Mouse (Mus musculus) spleen, adult 2 months (tissue): Measurements from ENCODE around the gene Rbpjl. TPM values are rescaled to one million over a fixed set of nuclear protein-coding genes. Genes with fewer than 3 reads are reported as not detected.
A peak's percentile ranks its signal among the peaks of the same experiment; 100 is the strongest.

Experiments used
- DNase-seq, 2 experiments: peaks; one replicate each; pipeline versions ENCODE4 v3.0.0 to v3.0.0-alpha.2; 2012 to 2021; ENCODE audit warnings: low spot score in 2 of 2, low read depth in 1 of 2
- H3K27ac ChIP-seq: fragments of 200-500 bp; 2 replicates; pipeline ENCODE4 v1.5.1; 2012; ENCODE audit warnings: low read length, inconsistent platforms; ENCODE audit not compliant: insufficient read depth
- H3K27me3 ChIP-seq: fragments of 200-500 bp; 2 replicates; pipeline ENCODE4 v1.6.1; 2012; ENCODE audit warnings: mild to moderate bottlenecking, moderate library complexity, low read length, inconsistent platforms; ENCODE audit not compliant: control insufficient read depth, insufficient read depth
- H3K36me3 ChIP-seq: fragments of 200-500 bp; 2 replicates; pipeline ENCODE4 v1.6.1; 2012; ENCODE audit warnings: mild to moderate bottlenecking, low read length, inconsistent platforms; ENCODE audit not compliant: control insufficient read depth, insufficient read depth
- H3K4me1 ChIP-seq: fragments of 200-500 bp; 2 replicates; pipeline ENCODE4 v1.6.1; 2011; ENCODE audit warnings: inconsistent platforms; ENCODE audit not compliant: control insufficient read depth, insufficient read depth, insufficient read length
- H3K4me3 ChIP-seq: fragments of 200-500 bp; 2 replicates; pipeline ENCODE4 v1.5.1; 2011; ENCODE audit warnings: mild to moderate bottlenecking, inconsistent platforms; ENCODE audit not compliant: insufficient read depth, insufficient read length; ENCODE audit errors: extremely low read depth
- CTCF ChIP-seq: fragments of 200-500 bp; IDR thresholded peaks from 2 replicates; pipeline ENCODE4 v1.5.1; 2011; ENCODE audit warnings: mild to moderate bottlenecking, inconsistent platforms; ENCODE audit not compliant: insufficient read depth, insufficient read length, insufficient replicate concordance; ENCODE audit errors: extremely low read depth
- POLR2A ChIP-seq: fragments of 200-500 bp; IDR thresholded peaks from 2 replicates; pipeline ENCODE4 v1.6.1; 2011; ENCODE audit warnings: low read depth, low read length, inconsistent platforms
- WGBS: fragments of 180-500 bp; shearing (Covaris S2); methylation state at CpG from one replicate; pipeline ENCODE4 v1.1.7; 2018; 5-methylcytosine and 5-hydroxymethylcytosine counted together
- polyA plus RNA-seq: library from polyadenylated mRNA; depleted of rRNA; stranded (reverse); fragments of >200 nt; gene quantifications from 2 replicates; pipeline ENCODE4 v1.2.3, GENCODE M21; 2012; rRNA removed

Rbpjl gene
- polyA plus RNA-seq, 1 experiment: 19.0 TPM

GRCm38 (mm10) chr2:164456864-164457300 is 53.9 kb downstream of the Rbpjl start, which contains the start of gene Sys1:
Gene Sys1 (plus strand): TSS chr2:164456964.
- no peaks in the 10 kb centered on the region for H3K27me3 ChIP-seq
- peak in 1 of 2 experiments; percentile 24 for DNase-seq
- no peak for TF ChIP-seq POLR2A
- TF ChIP-seq CTCF: no peak
- H3K4me3 ChIP-seq: peak within 1 kb of the TSS; percentile 45; the same call in 1 of the 2 replicates
- H3K36me3 ChIP-seq: no peaks in the 10 kb centered on the region
- no peak within 1 kb of the TSS for H3K27ac ChIP-seq
- H3K4me1 ChIP-seq: peaks cover 13% of the 10 kb centered on the region; the same call in 1 of the 2 replicates
- 23% methylated on average over 7 of the region's 7 CpGs for WGBS

- Histone ChIP-seq H3K27ac (no peak overlapping the region), H3K4me3 (no peak overlapping the region), H3K36me3 (no peaks in the 10 kb centered on the region; the same call in 1 of the 2 replicates), H3K27me3 (no peaks in the 10 kb centered on the region), H3K4me1 (peaks cover 15% of the 10 kb centered on the region; the same call in 1 of the 2 replicates)
- WGBS: 49% methylated on average over 7 of the region's 7 CpGs
- DNase-seq: no peak
- TF ChIP-seq POLR2A (no peak), CTCF (no peak)
Measured at GRCm38 (mm10) chr2:164457942-164458341, 55.0 kb downstream of the Rbpjl start.

- Histone ChIP-seq H3K36me3 (peaks cover 4% of the 10 kb centered on the region), H3K27ac (peak overlapping the region; percentile 30), H3K27me3 (no peaks in the 10 kb centered on the region), H3K4me3 (no peak overlapping the region), H3K4me1 (peaks cover 15% of the 10 kb centered on the region; the same call in 1 of the 2 replicates)
- DNase-seq: no peak
- 21% methylated on average over 8 of the region's 8 CpGs for WGBS
- TF ChIP-seq POLR2A: no peak
- TF ChIP-seq CTCF: no peak
Measured at GRCm38 (mm10) chr2:164458535-164458934, 55.6 kb downstream of the Rbpjl start.

GRCm38 (mm10) chr2:164460745-164461551 is 58.0 kb downstream of the Rbpjl start, which contains the start of gene Gm20458:
Gene Gm20458 (plus strand): TSS chr2:164460967.
- Histone ChIP-seq H3K4me1 (peaks cover 15% of the 10 kb centered on the region; the same call in 1 of the 2 replicates), H3K4me3 (peak within 1 kb of the TSS; percentile 73), H3K27me3 (no peaks in the 10 kb centered on the region), H3K27ac (peak within 1 kb of the TSS; percentile 62), H3K36me3 (peaks cover 21% of the 10 kb centered on the region)
- DNase-seq: peak; percentile 94
- TF ChIP-seq CTCF (peak; percentile 57; the same call in 1 of the 2 replicates), POLR2A (peak; percentile 39; the same call in 1 of the 2 replicates)
- under 1% methylated on average over 73 of the region's 79 CpGs for WGBS

Other genes with a start within 250 kb of the Rbpjl start
- 0.12 and 0.14 TPM in 2 replicates for gene Kcns1, start 232.0 kb upstream of the Rbpjl start, polyA plus RNA-seq
- gene Wfdc5, start 220.4 kb upstream of the Rbpjl start, polyA plus RNA-seq: not detected in 2 replicates
- gene Wfdc12, start 212.5 kb upstream of the Rbpjl start, polyA plus RNA-seq: not detected in 2 replicates
- gene Wfdc15a, start 203.0 kb upstream of the Rbpjl start, polyA plus RNA-seq: not detected in 2 replicates
- 0.16 TPM in 1 of 2 replicates, not detected in the other for gene Wfdc15b, start 181.5 kb upstream of the Rbpjl start, polyA plus RNA-seq
- gene Svs2, start 164.7 kb upstream of the Rbpjl start, polyA plus RNA-seq: not detected in 2 replicates
- not detected in 2 replicates for gene Svs3b, start 146.5 kb upstream of the Rbpjl start, polyA plus RNA-seq
- not detected in 2 replicates for gene Svs4, start 124.7 kb upstream of the Rbpjl start, polyA plus RNA-seq
- gene Svs3a, start 113.9 kb upstream of the Rbpjl start, polyA plus RNA-seq: not detected in 2 replicates
- gene Svs6, start 86.4 kb upstream of the Rbpjl start, polyA plus RNA-seq: not detected in 2 replicates
- not detected in 2 replicates for gene Svs5, start 70.4 kb upstream of the Rbpjl start, polyA plus RNA-seq
- gene Slpi, start 14.0 kb upstream of the Rbpjl start, polyA plus RNA-seq: 33.5 and 77.7 TPM in 2 replicates
- 0.82 and 1.2 TPM in 2 replicates for gene Matn4, start 2.0 kb downstream of the Rbpjl start, polyA plus RNA-seq
- gene Sdc4, start 40.7 kb downstream of the Rbpjl start, polyA plus RNA-seq: 21.0 and 25.0 TPM in 2 replicates
- gene Sys1, start 53.8 kb downstream of the Rbpjl start, polyA plus RNA-seq: 111 and 172 TPM in 2 replicates
- 16.4 and 17.2 TPM in 2 replicates for gene Gm20458, start 57.8 kb downstream of the Rbpjl start, polyA plus RNA-seq
- not detected in 2 replicates for gene Trp53tg5, start 70.6 kb downstream of the Rbpjl start, polyA plus RNA-seq
- 15.6 and 20.3 TPM in 2 replicates for gene Dbndd2, start 83.0 kb downstream of the Rbpjl start, polyA plus RNA-seq
- gene Pigt, start 94.4 kb downstream of the Rbpjl start, polyA plus RNA-seq: 85.0 and 108 TPM in 2 replicates
- gene Wfdc2, start 159.3 kb downstream of the Rbpjl start, polyA plus RNA-seq: 0.33 and 0.47 TPM in 2 replicates
- not detected in 2 replicates for gene Spint3, start 170.3 kb downstream of the Rbpjl start, polyA plus RNA-seq
- gene Wfdc6a, start 182.3 kb downstream of the Rbpjl start, polyA plus RNA-seq: 0.15 and 0.21 TPM in 2 replicates
- gene Eppin, start 190.5 kb downstream of the Rbpjl start, polyA plus RNA-seq: not detected in 2 replicates
- gene Wfdc6b, start 210.4 kb downstream of the Rbpjl start, polyA plus RNA-seq: not detected in 2 replicates
- gene Wfdc8, start 210.5 kb downstream of the Rbpjl start, polyA plus RNA-seq: not detected in 2 replicates
- gene Wfdc16, start 235.7 kb downstream of the Rbpjl start, polyA plus RNA-seq: not detected in 2 replicates